Mouse (Mus musculus): Measurements from ENCODE around the gene 4933402J07Rik. TPM values are rescaled to one million over a fixed set of nuclear protein-coding genes. Genes with fewer than 3 reads are reported as not detected.

4933402J07Rik gene
- polyA plus RNA-seq, 1 experiment from 2014 or later: not detected

Other genes with a start within 250 kb of the 4933402J07Rik start
- gene Cbln1, start 91.2 kb upstream of the 4933402J07Rik start, polyA plus RNA-seq (2014; fragmentation: Nextera tagmentation; extraction: Ambion mirVana): 0.06 and 0.43 TPM in 2 replicates